Mouse (Mus musculus): ENCODE data around the gene 4833423E24Rik. TPM values are rescaled to one million over a fixed set of nuclear protein-coding genes. Genes with fewer than 3 reads are reported as not detected.

4833423E24Rik gene
- total RNA-seq (2017) = not detected in 2 replicates

DNA sequence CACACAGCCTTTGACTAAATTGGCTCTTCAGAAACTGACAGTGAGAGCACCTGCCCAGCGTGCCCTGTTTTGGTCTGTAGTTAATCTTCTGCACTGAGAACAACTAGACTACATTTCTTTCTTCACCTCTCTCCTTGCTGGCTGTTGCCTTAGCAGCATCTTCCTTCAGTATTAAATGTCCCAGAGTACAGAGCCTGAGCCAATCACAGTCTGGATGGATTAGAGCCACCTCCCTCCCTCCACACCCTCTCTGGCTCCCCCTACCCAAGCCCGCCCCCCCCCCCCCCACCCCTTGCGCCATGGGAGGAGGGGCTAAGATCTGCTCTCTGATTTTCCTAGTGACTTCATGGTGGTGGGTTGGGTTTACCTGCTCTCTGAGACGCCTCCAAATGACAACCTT lies at the start of gene 4833423E24Rik:
Gene 4833423E24Rik, minus strand, starts transcription at position 146 of the 400 bp plus-strand sequence.
- no peak for ATAC-seq (replicated peaks; ENCODE audit: low read depth, poor library complexity, severe bottlenecking)

DNA sequence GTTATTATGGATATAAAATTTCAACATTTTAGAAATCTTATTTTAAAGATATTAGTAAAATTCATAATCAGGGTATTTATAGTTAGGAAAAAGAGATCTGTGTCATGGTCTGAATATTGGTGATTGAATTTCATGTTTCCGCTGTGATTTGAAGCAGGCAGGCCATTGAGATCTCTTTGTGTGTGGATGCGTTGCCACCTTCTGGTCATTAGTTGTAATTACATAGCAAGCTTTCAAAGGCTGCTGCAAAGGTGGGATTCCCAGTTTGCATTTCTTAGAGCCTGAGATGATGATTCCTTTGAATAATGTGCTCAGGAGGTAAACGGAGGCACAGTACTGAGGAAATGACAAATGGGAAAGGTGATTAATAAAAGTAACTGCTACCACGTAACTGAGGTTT lies 42.4 kb upstream of the 4833423E24Rik start:
- ATAC-seq (replicated peaks; ENCODE audit: low read depth, poor library complexity, severe bottlenecking) = peak; percentile 90

GRCm38 (mm10) chr2:85560226-85560625 lies 41.4 kb upstream of the 4833423E24Rik start:
- no peak for ATAC-seq (replicated peaks; ENCODE audit: low read depth, poor library complexity, severe bottlenecking)

DNA sequence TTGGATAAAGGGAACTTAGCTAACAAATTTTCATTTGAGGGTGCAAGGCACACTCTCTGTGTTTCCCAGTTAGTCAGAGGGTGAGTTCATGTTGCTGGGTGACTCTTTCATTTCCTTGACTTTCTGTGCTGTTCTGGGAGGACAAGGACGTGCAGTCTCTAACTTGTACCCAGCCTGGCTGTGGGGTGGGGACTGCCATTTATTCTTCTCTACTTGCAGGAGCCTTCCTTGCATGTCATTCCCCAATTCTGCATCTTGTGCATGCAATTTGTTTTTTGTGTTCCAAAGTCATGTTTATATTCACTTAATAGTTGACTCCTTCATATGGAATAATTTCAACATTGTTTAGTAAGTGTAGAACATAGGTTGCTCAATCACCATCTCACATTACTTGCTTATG lies 36.0 kb upstream of the 4833423E24Rik start:
- no peak for ATAC-seq (replicated peaks; ENCODE audit: low read depth, poor library complexity, severe bottlenecking)

DNA sequence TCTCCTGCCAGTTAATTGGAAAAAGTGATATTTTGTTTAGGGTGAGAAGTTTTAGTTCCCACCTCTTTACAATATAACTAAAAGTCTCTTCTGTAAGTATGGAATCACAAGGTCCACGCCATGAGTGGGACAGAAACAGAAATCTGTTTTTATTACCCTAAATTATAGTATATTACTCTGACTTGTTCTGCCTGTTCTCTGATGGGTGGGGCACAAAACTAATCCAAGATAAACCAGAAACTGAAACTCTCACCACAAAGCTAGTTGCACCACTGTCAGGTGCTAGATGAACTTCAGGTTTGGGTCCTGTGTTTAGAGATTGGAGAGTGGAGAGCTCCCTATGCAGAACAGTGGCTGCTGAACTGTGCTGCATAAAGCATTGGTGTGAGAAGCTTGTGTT lies 15.1 kb upstream of the 4833423E24Rik start:
- ATAC-seq (replicated peaks; ENCODE audit: low read depth, poor library complexity, severe bottlenecking) = no peak

DNA sequence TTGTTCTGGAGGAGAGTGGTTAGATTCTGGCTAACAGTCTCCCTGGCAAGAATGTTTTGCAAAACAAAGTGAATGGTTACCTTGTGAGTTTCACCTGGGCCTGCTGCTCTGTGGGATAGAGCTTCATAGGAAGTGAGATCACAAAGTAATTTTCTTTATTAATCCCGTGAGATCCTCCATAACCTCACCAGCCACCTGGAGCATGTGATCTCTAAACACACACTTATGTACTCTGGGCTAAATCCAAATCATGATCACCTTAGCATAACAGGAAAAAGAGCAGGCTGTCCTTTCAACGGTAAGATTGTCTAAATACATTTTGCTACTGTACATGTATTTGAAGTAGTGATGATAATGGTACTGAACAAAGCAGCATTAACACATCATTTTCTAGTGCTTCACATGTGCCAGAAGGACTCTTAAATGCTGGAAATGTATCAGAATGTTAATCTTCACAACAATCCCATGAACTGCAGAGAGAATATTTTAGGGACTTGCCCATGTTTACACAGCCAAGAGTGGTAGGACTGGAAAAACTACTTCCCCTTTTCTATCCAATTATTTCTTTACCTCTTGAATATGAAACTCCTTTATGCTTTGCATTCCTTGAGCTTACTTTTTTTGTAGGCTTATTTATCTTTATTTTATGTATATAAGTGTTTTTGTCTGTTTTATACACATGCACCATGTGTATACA lies 13.4 kb upstream of the 4833423E24Rik start:
- no peak for ATAC-seq (replicated peaks; ENCODE audit: low read depth, poor library complexity, severe bottlenecking)

DNA sequence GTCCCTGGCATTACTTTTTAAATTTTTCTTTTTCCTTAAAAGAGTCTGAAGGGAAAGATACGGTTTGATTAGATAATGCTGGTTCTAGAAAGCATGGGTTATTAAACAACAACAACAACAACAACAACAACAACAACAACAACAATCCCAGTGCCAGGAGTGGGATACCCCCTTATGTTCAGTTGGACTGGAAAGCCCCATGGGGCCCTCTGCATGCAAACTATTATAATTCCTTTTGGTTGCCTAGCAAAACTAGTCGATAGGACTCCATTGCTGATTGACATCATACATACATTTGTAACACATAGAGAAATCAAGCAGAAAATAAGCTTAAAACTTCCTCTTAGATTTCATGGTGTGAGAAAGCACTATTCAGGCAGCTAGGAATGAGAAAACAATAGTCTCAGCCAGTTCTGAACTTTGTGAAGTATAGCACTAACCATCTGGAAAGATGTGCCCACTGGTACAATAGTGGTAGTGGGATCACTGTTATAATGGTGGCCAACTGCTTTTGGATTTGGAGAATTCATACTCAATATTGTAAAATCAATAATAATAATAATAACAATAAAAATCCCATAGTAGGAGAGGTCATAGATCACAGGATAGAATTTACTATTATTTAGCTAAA lies 4.2 kb upstream of the 4833423E24Rik start:
- no peak for ATAC-seq (replicated peaks; ENCODE audit: low read depth, poor library complexity, severe bottlenecking)

GRCm38 (mm10) chr2:85518292-85518691 lies 532 bp downstream of the 4833423E24Rik start:
- no peak for ATAC-seq (replicated peaks; ENCODE audit: low read depth, poor library complexity, severe bottlenecking)

DNA sequence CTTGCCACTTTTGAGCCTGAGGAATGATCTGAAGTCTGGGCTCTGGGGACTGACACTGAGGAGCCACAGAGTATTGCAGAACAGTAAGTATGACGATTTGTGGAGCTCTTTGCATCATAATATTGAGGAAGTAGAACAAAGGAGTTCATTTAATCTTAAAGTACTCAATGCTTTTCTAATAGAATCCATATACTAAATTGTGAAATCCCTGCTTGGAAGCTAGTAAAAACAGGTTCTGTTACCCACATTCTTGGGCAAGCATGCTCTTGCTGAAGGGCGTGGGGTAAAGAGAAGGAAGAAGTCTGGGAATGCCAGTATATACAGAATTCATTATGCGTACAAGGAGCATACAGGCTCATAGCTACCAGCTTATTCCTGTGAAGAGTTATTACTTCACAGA lies 8.4 kb downstream of the 4833423E24Rik start:
- no peak for ATAC-seq (replicated peaks; ENCODE audit: low read depth, poor library complexity, severe bottlenecking)

DNA sequence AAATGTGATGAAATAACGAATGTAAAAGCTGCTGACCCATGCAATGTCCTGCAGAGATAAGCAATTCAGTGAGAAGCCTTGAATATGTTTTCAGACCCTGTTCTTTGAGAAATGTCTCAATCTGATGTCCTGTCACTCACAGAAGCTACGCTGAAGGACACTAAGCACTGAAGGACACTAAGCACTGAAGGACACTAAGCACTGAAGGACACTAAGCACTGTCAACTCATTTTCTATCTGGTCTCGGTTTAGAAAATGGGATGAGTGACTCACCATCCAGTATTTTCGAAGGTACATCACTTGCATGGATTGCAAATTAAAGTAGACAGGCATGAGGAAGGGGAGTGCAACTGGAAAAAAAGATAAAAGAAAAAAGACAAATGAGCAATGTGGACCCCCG lies 28.4 kb downstream of the 4833423E24Rik start:
- no peak for ATAC-seq (replicated peaks; ENCODE audit: low read depth, poor library complexity, severe bottlenecking)

DNA sequence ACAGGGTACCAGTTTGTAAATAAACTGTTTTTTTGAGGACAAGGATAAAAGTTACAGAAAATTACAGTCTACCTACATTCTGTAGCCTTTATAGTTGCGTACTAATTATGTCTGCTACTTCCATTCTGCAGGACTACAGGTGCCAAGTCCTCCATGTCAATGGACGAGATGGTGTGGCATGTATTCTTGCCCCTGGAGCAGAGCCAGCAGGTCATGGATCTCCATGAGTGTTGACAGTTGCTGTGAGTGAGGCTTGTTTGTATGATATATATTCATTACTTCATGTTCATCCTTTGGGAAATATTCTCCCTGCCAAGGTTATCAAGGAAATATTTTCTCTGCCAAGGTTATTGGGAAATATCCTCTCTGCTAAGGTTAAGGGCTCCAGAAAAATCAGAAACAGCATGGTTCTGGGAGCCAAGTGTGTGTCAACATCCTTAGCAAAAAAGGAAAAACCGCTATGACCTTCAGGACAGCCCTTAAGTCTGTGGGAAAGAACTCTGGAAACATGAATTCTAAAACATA lies 52.0 kb downstream of the 4833423E24Rik start:
- no peak for ATAC-seq (replicated peaks; ENCODE audit: low read depth, poor library complexity, severe bottlenecking)

DNA sequence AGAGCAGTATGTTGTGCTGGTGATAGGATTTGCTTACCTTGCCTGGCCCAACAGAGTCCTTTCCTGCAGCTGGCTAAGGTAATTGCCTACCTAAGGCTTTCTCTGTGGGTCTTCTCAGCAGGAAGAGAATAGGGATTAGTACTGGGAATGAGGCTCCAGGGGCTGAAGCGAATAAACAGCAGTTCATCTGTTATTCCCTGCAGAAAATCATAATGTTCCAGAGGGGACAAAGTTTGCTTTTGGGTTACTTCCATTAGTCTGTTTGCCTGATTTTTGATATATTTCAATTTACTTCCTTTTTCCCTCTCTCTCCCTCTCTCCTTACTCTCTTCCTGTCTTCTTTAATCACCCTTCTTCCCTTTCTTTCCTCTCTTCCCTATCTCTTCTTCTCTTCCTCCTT lies 75.3 kb downstream of the 4833423E24Rik start, which contains the start of gene Olfr995:
Gene Olfr995, minus strand, starts transcription at position 101 of the 400 bp plus-strand sequence.
- no peak for ATAC-seq (replicated peaks; ENCODE audit: low read depth, poor library complexity, severe bottlenecking)

- ATAC-seq (replicated peaks; ENCODE audit: low read depth, poor library complexity, severe bottlenecking) = no peak
These were observed 76.3 kb downstream of the 4833423E24Rik start for GRCm38 (mm10) chr2:85442546-85442945.

DNA sequence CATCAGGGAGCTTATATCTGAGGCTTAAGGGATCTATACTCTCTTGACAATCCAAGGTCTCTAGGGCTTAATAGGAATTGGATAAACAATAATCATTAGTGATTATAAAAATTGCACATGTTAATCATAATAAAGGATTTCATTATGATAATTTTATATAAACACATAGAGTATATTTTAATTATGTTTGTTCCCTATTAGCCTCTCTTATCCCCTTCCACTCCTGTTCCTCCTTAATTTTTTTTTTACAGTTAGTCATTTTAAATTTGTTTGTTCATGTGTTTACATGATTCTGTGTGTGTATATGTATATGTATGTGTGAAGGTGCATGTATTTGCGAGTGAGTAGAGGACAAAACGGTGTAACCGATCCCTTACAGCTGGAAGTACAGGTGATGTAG lies 82.5 kb downstream of the 4833423E24Rik start, which contains the start of gene Olfr994:
Gene Olfr994, minus strand, starts transcription at position 101 of the 400 bp plus-strand sequence.
- no peak for ATAC-seq (replicated peaks; ENCODE audit: low read depth, poor library complexity, severe bottlenecking)

Other genes starting within 250 kb of the 4833423E24Rik start
- gene Olfr987, start 179.7 kb downstream of the 4833423E24Rik start, total RNA-seq (2017) = not detected in 2 replicates
- gene Olfr988, start 155.8 kb downstream of the 4833423E24Rik start, total RNA-seq (2017) = not detected in 2 replicates
- gene Olfr992, start 109.6 kb downstream of the 4833423E24Rik start, total RNA-seq (2017) = not detected in 2 replicates
- not detected in 2 replicates for gene Olfr993, start 104.1 kb downstream of the 4833423E24Rik start, total RNA-seq (2017)
- not detected in 2 replicates for gene Olfr994, start 82.6 kb downstream of the 4833423E24Rik start, total RNA-seq (2017)
- not detected in 2 replicates for gene Olfr995, start 75.4 kb downstream of the 4833423E24Rik start, total RNA-seq (2017)
- gene Olfr996, start 60.2 kb upstream of the 4833423E24Rik start, total RNA-seq (2017) = not detected in 2 replicates
- not detected in 2 replicates for gene Olfr998, start 69.9 kb upstream of the 4833423E24Rik start, total RNA-seq (2017)
- not detected in 2 replicates for gene Olfr1000, start 92.9 kb upstream of the 4833423E24Rik start, total RNA-seq (2017)
- gene Olfr1002, start 131.7 kb upstream of the 4833423E24Rik start, total RNA-seq (2017) = not detected in 2 replicates
- not detected in 2 replicates for gene Olfr154, start 145.4 kb upstream of the 4833423E24Rik start, total RNA-seq (2017)
- gene Olfr1006, start 159.7 kb upstream of the 4833423E24Rik start, total RNA-seq (2017) = not detected in 2 replicates
- not detected in 2 replicates for gene Olfr1008, start 170.4 kb upstream of the 4833423E24Rik start, total RNA-seq (2017)
- not detected in 2 replicates for gene Olfr1009, start 196.4 kb upstream of the 4833423E24Rik start, total RNA-seq (2017)
- not detected in 2 replicates for gene Olfr1012, start 243.7 kb upstream of the 4833423E24Rik start, total RNA-seq (2017)
- not detected in 2 replicates for gene Olfr1013, start 248.1 kb upstream of the 4833423E24Rik start, total RNA-seq (2017)

All from common myeloid progenitor, adult 5-6 weeks (primary cell).